Mouse (Mus musculus) embryo, embryonic 10.5 days (tissue): Measurements from ENCODE around the gene Nbeal1.

Source experiments
- DNase-seq: peaks from one replicate; pipeline ENCODE4 v3.0.0-alpha.2; 2015; ENCODE audit warnings: low spot score

Gene Nbeal1

DNA sequence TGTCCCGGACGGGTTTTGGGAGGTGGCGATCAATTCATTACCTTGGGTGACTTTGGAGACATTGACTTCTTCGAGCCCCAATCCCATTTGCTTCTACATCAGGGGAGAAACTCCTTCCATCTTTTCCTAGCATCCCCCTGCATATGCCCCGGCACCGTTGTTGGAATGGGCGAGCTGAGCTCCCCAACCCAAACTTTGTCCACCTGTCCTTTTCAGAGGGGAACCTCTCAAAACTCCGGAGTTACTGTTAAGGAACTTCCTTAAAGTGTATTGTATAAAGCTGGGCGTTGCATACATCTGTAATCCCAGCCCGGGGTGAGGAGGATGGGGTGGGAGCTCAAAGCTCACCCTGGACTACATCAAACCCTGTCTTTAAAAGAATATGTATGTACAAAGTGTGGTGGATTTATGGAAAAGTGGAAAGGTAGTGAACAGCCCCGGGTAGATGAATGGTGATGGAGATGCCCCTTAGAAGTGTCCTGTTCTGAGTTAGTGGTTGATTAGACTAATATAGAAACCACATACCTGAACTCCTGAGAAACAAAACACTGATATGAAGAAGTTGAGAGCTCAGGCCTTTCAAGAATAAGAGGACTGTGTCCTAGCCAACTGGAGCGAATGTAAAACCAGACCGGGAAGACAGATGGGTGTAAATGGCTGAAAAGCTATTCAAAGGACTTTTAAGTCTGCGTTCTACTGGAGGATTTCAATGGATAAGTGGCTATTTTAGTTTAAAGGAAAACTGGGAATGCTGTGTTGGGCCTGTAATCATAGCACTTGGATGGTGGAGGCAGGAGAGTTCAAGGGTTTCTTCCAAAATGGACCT is 163.4 kb downstream of the Nbeal1 start:
- DNase-seq, result peak; percentile 39

DNA sequence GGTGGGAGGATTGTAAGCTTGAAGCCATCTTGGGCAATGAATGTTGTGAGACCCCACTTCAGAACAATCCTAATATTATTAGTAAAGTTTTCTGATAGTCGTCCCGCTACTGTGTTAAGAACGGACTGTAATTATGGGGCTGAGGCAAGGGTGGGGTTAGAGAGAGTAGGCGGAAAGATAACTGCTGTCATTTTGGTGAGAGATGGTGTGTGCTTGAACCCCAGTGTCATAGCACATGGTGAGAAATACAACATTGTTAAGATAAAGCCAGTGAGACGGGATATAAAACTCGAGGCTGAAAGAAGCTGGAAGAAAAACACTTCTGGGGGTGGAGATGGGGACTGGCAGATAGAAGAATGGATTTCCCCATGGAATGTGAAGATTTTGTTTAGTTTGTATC is 164.3 kb downstream of the Nbeal1 start:
- no peak for DNase-seq

DNA sequence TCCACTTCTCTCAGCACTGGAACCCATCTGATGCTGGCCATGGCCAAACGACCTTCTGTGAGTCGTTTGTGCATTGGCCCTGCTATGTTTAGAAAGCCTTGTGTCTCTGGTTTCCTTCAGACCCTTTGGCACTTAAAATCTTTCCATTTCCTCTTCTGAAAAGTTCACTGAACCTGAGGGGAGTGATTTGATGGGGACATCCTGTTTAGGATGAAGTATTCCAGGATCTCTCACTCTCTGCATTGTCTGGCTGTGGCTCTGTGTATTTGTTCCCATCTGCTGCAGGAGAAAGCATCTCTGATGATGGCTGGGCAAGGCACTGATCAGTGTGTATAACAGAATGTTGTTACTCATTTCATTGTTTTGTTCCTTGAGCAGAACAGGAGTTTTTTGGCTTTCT is 165.3 kb downstream of the Nbeal1 start:
- no peak for DNase-seq

DNA sequence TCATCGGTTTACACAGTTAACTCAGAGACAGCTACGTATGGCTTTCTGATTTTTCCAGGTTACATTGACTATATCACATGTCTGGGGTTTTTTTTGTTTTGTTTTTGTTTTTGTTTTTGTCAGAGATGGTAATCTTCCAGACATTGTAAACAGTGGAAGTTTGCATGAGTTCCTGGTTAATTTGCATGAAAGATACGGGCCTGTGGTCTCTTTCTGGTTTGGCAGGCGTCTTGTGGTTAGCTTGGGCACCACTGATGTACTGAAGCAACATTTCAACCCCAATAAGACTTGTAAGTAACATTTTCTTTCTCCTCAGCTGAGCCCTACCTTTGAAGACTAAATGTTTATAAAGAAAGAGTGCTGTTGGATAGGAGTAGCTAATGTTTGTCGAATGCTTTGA is 172.4 kb downstream of the Nbeal1 start:
- no peak for DNase-seq

DNA sequence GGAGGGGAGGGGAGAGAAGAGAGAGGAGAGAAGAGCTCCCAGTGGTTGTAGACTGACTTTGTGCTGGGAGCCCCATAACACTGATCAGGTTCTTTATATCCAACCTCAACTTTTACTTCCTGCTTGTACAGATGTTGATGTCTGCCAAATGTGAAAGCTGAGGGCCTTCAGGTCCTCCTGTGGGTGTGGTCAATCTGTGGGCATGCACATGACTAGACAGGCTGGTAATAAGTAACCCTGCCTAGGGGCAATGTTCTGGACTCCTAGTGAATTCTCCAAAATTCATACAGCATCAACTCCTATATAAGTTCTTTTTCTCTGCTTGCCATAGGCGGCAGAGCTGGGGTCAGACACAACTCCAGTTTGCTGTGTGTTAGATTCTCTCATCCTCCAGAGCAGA is 181.2 kb downstream of the Nbeal1 start:
- no peak for DNase-seq

DNA sequence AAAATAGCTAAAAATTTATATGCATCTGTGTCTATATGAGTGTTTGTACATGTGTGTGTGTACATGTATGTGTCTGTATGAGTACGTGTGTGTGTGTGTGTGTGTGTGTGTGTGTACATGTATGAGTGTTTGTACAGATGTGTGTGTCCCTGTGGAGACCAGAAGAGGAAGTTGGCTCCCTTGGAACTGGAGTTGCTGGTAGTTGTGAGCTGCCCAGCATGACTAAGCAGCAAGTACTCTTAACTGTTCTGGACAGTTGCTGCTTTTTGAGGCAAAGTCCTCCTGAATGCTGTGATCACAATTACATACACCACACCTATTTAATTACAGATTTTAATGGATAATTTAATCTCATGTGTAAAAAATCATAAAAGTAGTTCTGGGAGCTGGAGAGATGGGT is 196.2 kb downstream of the Nbeal1 start:
- DNase-seq, result no peak

DNA sequence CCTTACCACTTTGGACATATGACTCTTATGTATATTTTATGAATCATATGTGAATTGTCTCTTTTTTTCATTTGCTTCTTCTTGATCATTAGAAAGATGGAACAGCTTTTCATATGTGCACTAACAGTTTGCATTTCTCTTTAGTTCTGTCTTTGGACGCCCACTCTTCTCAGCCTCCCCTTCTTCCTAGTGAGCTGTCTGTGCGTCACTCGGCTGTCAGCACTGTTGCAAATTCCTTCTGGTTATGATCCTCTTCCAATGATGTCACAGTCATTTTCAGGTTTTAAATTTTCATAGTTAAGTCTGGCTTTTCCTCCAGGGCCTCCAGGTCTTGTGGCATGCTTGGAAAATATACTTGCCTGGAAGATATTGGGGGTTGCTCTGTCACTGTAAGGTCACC is 201.5 kb downstream of the Nbeal1 start:
- no peak for DNase-seq
